Mouse (Mus musculus) heart, postnatal 0 days (tissue): ENCODE results near the gene Kif13a. TPM values are rescaled to one million over a fixed set of nuclear protein-coding genes. Genes with fewer than 3 reads are reported as not detected.

ENCODE experiments used
- ATAC-seq: fragments of 200-750 bp; cut with Nextera tagmentation; 2 replicates; pipeline ENCODE4 v1.8.0; 2017; ENCODE audit warnings: low read depth, moderate number of reproducible peaks, moderate library complexity; ENCODE audit not compliant: insufficient read depth
- DNase-seq: peaks from one replicate; pipeline ENCODE4 v3.0.0-alpha.2; 2016; ENCODE audit warnings: low spot score
- H3K27ac ChIP-seq: fragments of 300-500 bp; sonication (generic); 2 replicates; pipeline ENCODE4 v1.5.1; 2014; ENCODE audit warnings: low read depth, mild to moderate bottlenecking
- H3K27me3 ChIP-seq: fragments of 300-500 bp; sonication (generic); 2 replicates; pipeline ENCODE4 v1.6.1; 2014; ENCODE audit warnings: low read length, mixed read lengths; ENCODE audit not compliant: control insufficient read depth, insufficient read depth
- H3K36me3 ChIP-seq: fragments of 300-500 bp; sonication (generic); replicated peaks from 2 replicates; pipeline ENCODE4 v1.6.1; 2014; ENCODE audit warnings: low read length, mixed read lengths; ENCODE audit not compliant: control insufficient read depth, insufficient read depth
- H3K4me1 ChIP-seq: fragments of 300-500 bp; sonication (generic); 2 replicates; pipeline ENCODE4 v1.6.1; 2014; ENCODE audit warnings: antibody characterized with exemption; ENCODE audit not compliant: control insufficient read depth, insufficient read depth
- H3K4me2 ChIP-seq: fragments of 300-500 bp; sonication (generic); 2 replicates; pipeline ENCODE4 v1.6.1; 2014; ENCODE audit warnings: low read depth, mild to moderate bottlenecking, low read length, moderate library complexity
- H3K4me3 ChIP-seq: fragments of 300-500 bp; sonication (generic); 2 replicates; pipeline ENCODE4 v1.5.1; 2014; ENCODE audit warnings: low read depth, low read length
- H3K9ac ChIP-seq: fragments of 300-500 bp; sonication (generic); replicated peaks from 2 replicates; pipeline ENCODE4 v1.6.1; 2014; ENCODE audit warnings: low read depth, low read length, mixed read lengths
- H3K9me3 ChIP-seq: fragments of 300-500 bp; sonication (generic); replicated peaks from 2 replicates; pipeline ENCODE4 v1.6.1; 2016; ENCODE audit warnings: low read length; ENCODE audit not compliant: control insufficient read depth
- CTCF ChIP-seq: IDR thresholded peaks from 2 replicates; pipeline ENCODE4 v1.5.1; 2016; ENCODE audit warnings: antibody characterized with exemption, control low read depth, low read depth
- EP300 ChIP-seq: IDR thresholded peaks from 2 replicates; pipeline ENCODE4 v1.6.1; 2016; ENCODE audit warnings: antibody characterized with exemption, low read depth
- WGBS: fragments of 180-500 bp; shearing (Covaris S2); extraction: QIAGEN DNeasy Blood & Tissue Kit; methylation state at CpG from one replicate; pipeline ENCODE4 v1.1.7; 2014; 5-methylcytosine and 5-hydroxymethylcytosine counted together
- polyA plus RNA-seq: library from polyadenylated mRNA; unstranded; fragments of >200 nt; fragmentation: Nextera tagmentation; extraction: Ambion mirVana; gene quantifications from 2 replicates; pipeline ENCODE4 v1.2.1, GENCODE M21; 2015
- total RNA-seq: library from RNA; depleted of rRNA; stranded (reverse); fragments of >200 nt; gene quantifications from 2 replicates; pipeline ENCODE4 v1.2.3, GENCODE M21; 2014; ENCODE audit warnings: low replicate concordance; rRNA removed

The Kif13a gene
- total and polyA plus RNA-seq, 2 experiments from 2014 or later = 36.7 to 81.8 TPM

GRCm38 (mm10) chr13:46701486-46701885 lies 228.2 kb downstream of the Kif13a start:
- WGBS = 68% methylated on average over 2 of the region's 2 CpGs
- H3K27me3 ChIP-seq = no peaks in the 10 kb centered on the region
- DNase-seq = no peak
- no peaks in the 10 kb centered on the region for H3K4me1 ChIP-seq
- H3K36me3 ChIP-seq = peaks cover 43% of the 10 kb centered on the region
- no peak overlapping the region for H3K4me3 ChIP-seq
- H3K9me3 ChIP-seq = no peaks in the 10 kb centered on the region
- no peak overlapping the region for H3K4me2 ChIP-seq
- TF ChIP-seq EP300 = no peak
- TF ChIP-seq CTCF = no peak
- no peak overlapping the region for H3K27ac ChIP-seq
- no peak for ATAC-seq
- H3K9ac ChIP-seq = no peak overlapping the region

GRCm38 (mm10) chr13:46699372-46699771 lies 230.3 kb downstream of the Kif13a start:
- H3K36me3 ChIP-seq = peaks cover 42% of the 10 kb centered on the region
- no peaks in the 10 kb centered on the region for H3K27me3 ChIP-seq
- no peak overlapping the region for H3K27ac ChIP-seq
- H3K4me2 ChIP-seq = no peak overlapping the region
- no peak for DNase-seq
- WGBS = 92% methylated on average over 1 of the region's 1 CpGs
- ATAC-seq = no peak
- H3K4me1 ChIP-seq = no peaks in the 10 kb centered on the region
- no peak overlapping the region for H3K9ac ChIP-seq
- H3K9me3 ChIP-seq = no peaks in the 10 kb centered on the region
- no peak for TF ChIP-seq EP300
- no peak for TF ChIP-seq CTCF
- no peak overlapping the region for H3K4me3 ChIP-seq

Other genes starting within 250 kb of the Kif13a start
- gene Nup153, start 201.9 kb downstream of the Kif13a start, total RNA-seq = 24.7 and 26.6 TPM in 2 replicates
- gene Nup153, start 201.9 kb downstream of the Kif13a start, polyA plus RNA-seq = 5.3 and 5.7 TPM in 2 replicates
- gene Nhlrc1, start 85.0 kb upstream of the Kif13a start, total RNA-seq = 7.1 and 10.2 TPM in 2 replicates
- 3.7 and 5.2 TPM in 2 replicates for gene Nhlrc1, start 85.0 kb upstream of the Kif13a start, polyA plus RNA-seq
- 5.9 and 9.7 TPM in 2 replicates for gene Kdm1b, start 113.6 kb upstream of the Kif13a start, total RNA-seq
- gene Kdm1b, start 113.6 kb upstream of the Kif13a start, polyA plus RNA-seq = 5.7 and 5.9 TPM in 2 replicates
- gene Tpmt, start 114.9 kb upstream of the Kif13a start, total RNA-seq = 9.5 and 17.5 TPM in 2 replicates
- 9.5 and 13.0 TPM in 2 replicates for gene Tpmt, start 114.9 kb upstream of the Kif13a start, polyA plus RNA-seq
- 53.3 and 59.2 TPM in 2 replicates for gene Dek, start 176.3 kb upstream of the Kif13a start, total RNA-seq
- 80.8 and 87.4 TPM in 2 replicates for gene Dek, start 176.3 kb upstream of the Kif13a start, polyA plus RNA-seq
- gene Rnf144b, start 192.8 kb upstream of the Kif13a start, total RNA-seq = 5.5 and 6.3 TPM in 2 replicates
- 1.7 and 2.1 TPM in 2 replicates for gene Rnf144b, start 192.8 kb upstream of the Kif13a start, polyA plus RNA-seq